Mouse (Mus musculus): ENCODE results near the gene Olfr1419. TPM values are rescaled to one million over a fixed set of nuclear protein-coding genes. Genes with fewer than 3 reads are reported as not detected.
A peak's percentile ranks its signal among the peaks of the same experiment; 100 is the strongest.
"Not testable (repeated sequence)": the region's sequence is repeated elsewhere in the genome, so short reads cannot be mapped to it uniquely, and the experiment has no call there.

The Olfr1419 gene
- polyA plus RNA-seq, 1 experiment from 2014 or later = not detected

- H3K9me3 ChIP-seq (ENCODE audit: control insufficient read depth, low read length); H3K4me1 ChIP-seq (replicated peaks; ENCODE audit: control insufficient read depth, insufficient read depth, low read length); H3K9ac ChIP-seq (ENCODE audit: low read length); DNase-seq (ENCODE audit: low spot score); H3K27ac ChIP-seq (ENCODE audit: low read depth); H3K27me3 ChIP-seq (replicated peaks; ENCODE audit: control insufficient read depth, insufficient read depth, low read length); H3K36me3 ChIP-seq (ENCODE audit: control insufficient read depth, insufficient read depth, low read length); H3K4me3 ChIP-seq (ENCODE audit: low read depth, low read length); ATAC-seq (replicated peaks; ENCODE audit: low FRiP score, low TSS enrichment, low read depth): not testable (repeated sequence)
- WGBS = 58% methylated on average over 21 of the region's 22 CpGs
- 0 out of 2 replicates have a peak overlapping the region, but pooled peaks have one; percentile 11 for H3K4me2 ChIP-seq (ENCODE audit: low read length)
Observed at GRCm38 (mm10) chr19:11878404-11878803, 3.5 kb upstream of the Olfr1419 start.

GRCm38 (mm10) chr19:11867837-11868236 lies 7.1 kb downstream of the Olfr1419 start:
- DNase-seq (ENCODE audit: low spot score) (no peak), ATAC-seq (replicated peaks; ENCODE audit: low FRiP score, low TSS enrichment, low read depth) (no peak)
- WGBS = 82% methylated on average over 2 of the region's 2 CpGs
- Histone ChIP-seq H3K4me3 (ENCODE audit: low read depth, low read length) (no peak overlapping the region), H3K4me1 (replicated peaks; ENCODE audit: control insufficient read depth, insufficient read depth, low read length) (no peaks in the 10 kb centered on the region), H3K27ac (ENCODE audit: low read depth) (no peak overlapping the region), H3K4me2 (ENCODE audit: low read length) (no peak overlapping the region), H3K9ac (ENCODE audit: low read length) (no peak overlapping the region), H3K36me3 (ENCODE audit: control insufficient read depth, insufficient read depth, low read length) (no peaks in the 10 kb centered on the region), H3K27me3 (replicated peaks; ENCODE audit: control insufficient read depth, insufficient read depth, low read length) (no peaks in the 10 kb centered on the region), H3K9me3 (ENCODE audit: control insufficient read depth, low read length) (no peaks in the 10 kb centered on the region)

- 89% methylated on average over 1 of the region's 1 CpGs for WGBS
- H3K9me3 ChIP-seq (ENCODE audit: control insufficient read depth, low read length) = no peaks in the 10 kb centered on the region
- no peak within 1 kb of the TSS for H3K9ac ChIP-seq (ENCODE audit: low read length)
- DNase-seq (ENCODE audit: low spot score) (no peak), ATAC-seq (replicated peaks; ENCODE audit: low FRiP score, low TSS enrichment, low read depth) (no peak)
- no peaks in the 10 kb centered on the region for H3K4me1 ChIP-seq (replicated peaks; ENCODE audit: control insufficient read depth, insufficient read depth, low read length)
- no peak within 1 kb of the TSS for H3K27ac ChIP-seq (ENCODE audit: low read depth)
- H3K4me3 ChIP-seq (ENCODE audit: low read depth, low read length) = no peak within 1 kb of the TSS
- H3K4me2 ChIP-seq (ENCODE audit: low read length) = no peak within 1 kb of the TSS
- H3K36me3 ChIP-seq (ENCODE audit: control insufficient read depth, insufficient read depth, low read length) = no peaks in the 10 kb centered on the region
- H3K27me3 ChIP-seq (replicated peaks; ENCODE audit: control insufficient read depth, insufficient read depth, low read length) = no peaks in the 10 kb centered on the region
Observed at GRCm38 (mm10) chr19:11860966-11861365, 13.9 kb downstream of the Olfr1419 start, which contains the start of gene Olfr1418. Gene Olfr1418, minus strand, starts transcription at chr19:11861066.

- DNase-seq (ENCODE audit: low spot score) (no peak), ATAC-seq (replicated peaks; ENCODE audit: low FRiP score, low TSS enrichment, low read depth) (no peak)
- 73% methylated on average over 6 of the region's 6 CpGs for WGBS
- H3K4me2 ChIP-seq (ENCODE audit: low read length) = no peak overlapping the region
- H3K27me3 ChIP-seq (replicated peaks; ENCODE audit: control insufficient read depth, insufficient read depth, low read length) = no peaks in the 10 kb centered on the region
- 0 out of 2 replicates have a peak, but pooled peaks cover 2% of the 10 kb centered on the region for H3K9me3 ChIP-seq (ENCODE audit: control insufficient read depth, low read length)
- no peaks in the 10 kb centered on the region for H3K4me1 ChIP-seq (replicated peaks; ENCODE audit: control insufficient read depth, insufficient read depth, low read length)
- H3K36me3 ChIP-seq (ENCODE audit: control insufficient read depth, insufficient read depth, low read length) = no peaks in the 10 kb centered on the region
- H3K27ac ChIP-seq (ENCODE audit: low read depth) = no peak overlapping the region
- H3K9ac ChIP-seq (ENCODE audit: low read length) = no peak overlapping the region
- no peak overlapping the region for H3K4me3 ChIP-seq (ENCODE audit: low read depth, low read length)
Observed at GRCm38 (mm10) chr19:11856506-11856905, 18.4 kb downstream of the Olfr1419 start.

GRCm38 (mm10) chr19:11854821-11855220 lies 20.1 kb downstream of the Olfr1419 start:
- H3K9me3 ChIP-seq (ENCODE audit: control insufficient read depth, low read length) = 0 out of 2 replicates have a peak, but pooled peaks cover 2% of the 10 kb centered on the region
- no peaks in the 10 kb centered on the region for H3K36me3 ChIP-seq (ENCODE audit: control insufficient read depth, insufficient read depth, low read length)
- no peak overlapping the region for H3K4me2 ChIP-seq (ENCODE audit: low read length)
- no peaks in the 10 kb centered on the region for H3K27me3 ChIP-seq (replicated peaks; ENCODE audit: control insufficient read depth, insufficient read depth, low read length)
- no peak overlapping the region for H3K27ac ChIP-seq (ENCODE audit: low read depth)
- DNase-seq (ENCODE audit: low spot score) (no peak), ATAC-seq (replicated peaks; ENCODE audit: low FRiP score, low TSS enrichment, low read depth) (no peak)
- no peaks in the 10 kb centered on the region for H3K4me1 ChIP-seq (replicated peaks; ENCODE audit: control insufficient read depth, insufficient read depth, low read length)
- WGBS = 89% methylated on average over 2 of the region's 2 CpGs
- no peak overlapping the region for H3K9ac ChIP-seq (ENCODE audit: low read length)
- H3K4me3 ChIP-seq (ENCODE audit: low read depth, low read length) = no peak overlapping the region

GRCm38 (mm10) chr19:11852652-11853051 lies 22.3 kb downstream of the Olfr1419 start:
- no peak for ATAC-seq (replicated peaks; ENCODE audit: low FRiP score, low TSS enrichment, low read depth)
- no peak overlapping the region for H3K9ac ChIP-seq (ENCODE audit: low read length)
- H3K4me2 ChIP-seq (ENCODE audit: low read length) = no peak overlapping the region
- H3K4me3 ChIP-seq (ENCODE audit: low read depth, low read length) = no peak overlapping the region
- no peaks in the 10 kb centered on the region for H3K36me3 ChIP-seq (ENCODE audit: control insufficient read depth, insufficient read depth, low read length)
- no peak overlapping the region for H3K27ac ChIP-seq (ENCODE audit: low read depth)
- WGBS = 66% methylated on average over 4 of the region's 4 CpGs
- H3K4me1 ChIP-seq (replicated peaks; ENCODE audit: control insufficient read depth, insufficient read depth, low read length) = no peaks in the 10 kb centered on the region
- H3K9me3 ChIP-seq (ENCODE audit: control insufficient read depth, low read length) = 0 out of 2 replicates have a peak, but pooled peaks cover 2% of the 10 kb centered on the region
- no peak for DNase-seq (ENCODE audit: low spot score)
- no peaks in the 10 kb centered on the region for H3K27me3 ChIP-seq (replicated peaks; ENCODE audit: control insufficient read depth, insufficient read depth, low read length)

GRCm38 (mm10) chr19:11846333-11846732 lies 28.6 kb downstream of the Olfr1419 start:
- WGBS = 90% methylated on average over 4 of the region's 4 CpGs
- no peaks in the 10 kb centered on the region for H3K4me1 ChIP-seq (replicated peaks; ENCODE audit: control insufficient read depth, insufficient read depth, low read length)
- ATAC-seq (replicated peaks; ENCODE audit: low FRiP score, low TSS enrichment, low read depth) (no peak), DNase-seq (ENCODE audit: low spot score) (no peak)
- H3K9me3 ChIP-seq (ENCODE audit: control insufficient read depth, low read length) = no peaks in the 10 kb centered on the region
- H3K4me3 ChIP-seq (ENCODE audit: low read depth, low read length) = no peak overlapping the region
- no peak overlapping the region for H3K27ac ChIP-seq (ENCODE audit: low read depth)
- H3K9ac ChIP-seq (ENCODE audit: low read length) = no peak overlapping the region
- no peak overlapping the region for H3K4me2 ChIP-seq (ENCODE audit: low read length)
- H3K36me3 ChIP-seq (ENCODE audit: control insufficient read depth, insufficient read depth, low read length) = no peaks in the 10 kb centered on the region
- H3K27me3 ChIP-seq (replicated peaks; ENCODE audit: control insufficient read depth, insufficient read depth, low read length) = no peaks in the 10 kb centered on the region

GRCm38 (mm10) chr19:11839119-11839518 lies 35.8 kb downstream of the Olfr1419 start, which contains the start of gene Olfr1417:
Gene Olfr1417, minus strand, starts transcription at chr19:11839219.
- no peaks in the 10 kb centered on the region for H3K27me3 ChIP-seq (replicated peaks; ENCODE audit: control insufficient read depth, insufficient read depth, low read length)
- 89% methylated on average over 4 of the region's 4 CpGs for WGBS
- no peak within 1 kb of the TSS for H3K9ac ChIP-seq (ENCODE audit: low read length)
- H3K4me2 ChIP-seq (ENCODE audit: low read length) = no peak within 1 kb of the TSS
- no peaks in the 10 kb centered on the region for H3K4me1 ChIP-seq (replicated peaks; ENCODE audit: control insufficient read depth, insufficient read depth, low read length)
- H3K9me3 ChIP-seq (ENCODE audit: control insufficient read depth, low read length) = no peaks in the 10 kb centered on the region
- no peak within 1 kb of the TSS for H3K4me3 ChIP-seq (ENCODE audit: low read depth, low read length)
- H3K36me3 ChIP-seq (ENCODE audit: control insufficient read depth, insufficient read depth, low read length) = no peaks in the 10 kb centered on the region
- no peak within 1 kb of the TSS for H3K27ac ChIP-seq (ENCODE audit: low read depth)
- ATAC-seq (replicated peaks; ENCODE audit: low FRiP score, low TSS enrichment, low read depth) (no peak), DNase-seq (ENCODE audit: low spot score) (no peak)

GRCm38 (mm10) chr19:11823346-11824065 lies 51.4 kb downstream of the Olfr1419 start:
- ATAC-seq (replicated peaks; ENCODE audit: low FRiP score, low TSS enrichment, low read depth) (no peak), DNase-seq (ENCODE audit: low spot score) (no peak)
- no peak overlapping the region for H3K4me2 ChIP-seq (ENCODE audit: low read length)
- H3K27ac ChIP-seq (ENCODE audit: low read depth) = no peak overlapping the region
- H3K27me3 ChIP-seq (replicated peaks; ENCODE audit: control insufficient read depth, insufficient read depth, low read length) = 0 out of 2 replicates have a peak, but pooled peaks cover 6% of the 10 kb centered on the region
- 0 out of 2 replicates have a peak, but pooled peaks cover 3% of the 10 kb centered on the region for H3K4me1 ChIP-seq (replicated peaks; ENCODE audit: control insufficient read depth, insufficient read depth, low read length)
- no peak overlapping the region for H3K9ac ChIP-seq (ENCODE audit: low read length)
- H3K9me3 ChIP-seq (ENCODE audit: control insufficient read depth, low read length) = no peaks in the 10 kb centered on the region
- no peaks in the 10 kb centered on the region for H3K36me3 ChIP-seq (ENCODE audit: control insufficient read depth, insufficient read depth, low read length)
- H3K4me3 ChIP-seq (ENCODE audit: low read depth, low read length) = no peak overlapping the region
- WGBS = 45% methylated on average over 4 of the region's 4 CpGs
